Mouse (Mus musculus): ENCODE measurements at regions not wholly inside any gene's neighbourhood (a gene's known extent, or its start where the extent isn't known, plus 50 kb on each side); places are given as distances from the start of the nearest gene placed in this dataset.

DNA sequence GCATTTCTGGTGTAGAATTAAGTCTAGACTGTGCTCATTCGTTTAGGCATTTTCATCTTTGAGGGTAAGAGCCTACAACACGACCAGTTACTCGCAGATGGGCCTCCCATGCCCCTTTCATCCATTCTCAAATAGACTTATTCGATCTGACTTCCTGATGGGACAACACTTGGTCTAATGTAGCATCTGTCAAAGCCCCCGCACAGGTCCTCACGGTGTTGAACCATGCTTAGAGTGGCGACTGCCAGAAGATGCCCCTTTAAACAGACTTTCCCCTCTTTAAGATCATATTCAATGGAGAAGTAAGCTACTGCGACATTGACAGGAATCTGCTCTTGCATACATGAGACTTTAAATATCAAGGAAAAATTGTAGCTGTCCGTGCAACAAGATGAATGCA lies 140.1 kb upstream of the Kcnh8 start:
- TF ChIP-seq CTCF (IDR thresholded peaks at IDR 0.05; ENCODE audit: low read depth), result no peak
- TF ChIP-seq EP300 (IDR thresholded peaks at IDR 0.05; ENCODE audit: low read depth), result no peak

All from heart, postnatal 0 days (tissue).